Mouse (Mus musculus): ENCODE measurements at regions not wholly inside any gene's neighbourhood (a gene's known extent, or its start where the extent isn't known, plus 50 kb on each side); places are given as distances from the start of the nearest gene placed in this dataset.

- DNase-seq (ENCODE audit: low spot score in 2 of 2) = no peak
- intact Hi-C loops (cut with DNase I) = loop anchor here (10.0 kb wide), 1 partner anchor 520 kb away; no protein-coding TSS in a partner anchor
Measured at GRCm38 (mm10) chr7:68974761-68975579, 225.9 kb upstream of the Arrdc4 start.

- no peak for DNase-seq (ENCODE audit: low spot score in 2 of 2)
- intact Hi-C loops (cut with DNase I) = no loop called here
Measured at GRCm38 (mm10) chr7:68945886-68946863, 197.1 kb upstream of the Arrdc4 start.

- intact Hi-C loops (cut with DNase I) = no loop called here
- no peak for DNase-seq (ENCODE audit: low spot score in 2 of 2)
Measured at GRCm38 (mm10) chr7:68930627-68931334, 181.7 kb upstream of the Arrdc4 start.

GRCm38 (mm10) chr7:68929669-68930068 is 180.6 kb upstream of the Arrdc4 start:
- DNase-seq (ENCODE audit: low spot score in 2 of 2) = no peak
- intact Hi-C loops (cut with DNase I) = no loop called here

GRCm38 (mm10) chr7:68925640-68926039 is 176.6 kb upstream of the Arrdc4 start:
- DNase-seq (ENCODE audit: low spot score in 2 of 2) = no peak
- intact Hi-C loops (cut with DNase I) = no loop called here

- intact Hi-C loops (cut with DNase I) = no loop called here
- no peak for DNase-seq (ENCODE audit: low spot score in 2 of 2)
Measured at GRCm38 (mm10) chr7:68918632-68919435, 169.8 kb upstream of the Arrdc4 start.

GRCm38 (mm10) chr7:68917876-68918200 is 168.8 kb upstream of the Arrdc4 start:
- DNase-seq (ENCODE audit: low spot score in 2 of 2) = no peak
- intact Hi-C loops (cut with DNase I) = no loop called here

GRCm38 (mm10) chr7:68917137-68917875 is 168.3 kb upstream of the Arrdc4 start:
- DNase-seq (ENCODE audit: low spot score in 2 of 2) = no peak
- intact Hi-C loops (cut with DNase I) = no loop called here

- intact Hi-C loops (cut with DNase I) = no loop called here
- no peak for DNase-seq (ENCODE audit: low spot score in 2 of 2)
Measured at GRCm38 (mm10) chr7:68915976-68916375, 166.9 kb upstream of the Arrdc4 start.

- intact Hi-C loops (cut with DNase I) = loop anchor here (5.0 kb wide), 1 partner anchor 82 kb away; no protein-coding TSS in a partner anchor
- DNase-seq (ENCODE audit: low spot score in 2 of 2) = peak in 1 of 2 experiments; percentile 29
Measured at GRCm38 (mm10) chr7:68914344-68914743, 165.3 kb upstream of the Arrdc4 start.

- intact Hi-C loops (cut with DNase I) = loop anchor here (5.0 kb wide), 1 partner anchor 80 kb away; no protein-coding TSS in a partner anchor
- DNase-seq (ENCODE audit: low spot score in 2 of 2) = no peak
Measured at GRCm38 (mm10) chr7:68911989-68912655, 163.1 kb upstream of the Arrdc4 start.

GRCm38 (mm10) chr7:68911562-68911961 is 162.5 kb upstream of the Arrdc4 start:
- intact Hi-C loops (cut with DNase I) = loop anchor here (5.0 kb wide), 1 partner anchor 79 kb away; no protein-coding TSS in a partner anchor
- DNase-seq (ENCODE audit: low spot score in 2 of 2) = no peak

GRCm38 (mm10) chr7:68909694-68910093 is 160.7 kb upstream of the Arrdc4 start:
- intact Hi-C loops (cut with DNase I) = loop anchor here (5.0 kb wide), 1 partner anchor 77 kb away; no protein-coding TSS in a partner anchor
- DNase-seq (ENCODE audit: low spot score in 2 of 2) = no peak

- intact Hi-C loops (cut with DNase I) = no loop called here
Measured at GRCm38 (mm10) chr7:68908401-68908834, 159.4 kb upstream of the Arrdc4 start.

GRCm38 (mm10) chr7:68907867-68908266 is 158.8 kb upstream of the Arrdc4 start:
- no peak for DNase-seq (ENCODE audit: low spot score in 2 of 2)
- intact Hi-C loops (cut with DNase I) = no loop called here

More at GRCm38 (mm10) chr7:68908401-68908834, 159.4 kb upstream of the Arrdc4 start:
- DNase-seq (ENCODE audit: low spot score in 2 of 2) = peak; percentile 13 to 43

- intact Hi-C loops (cut with DNase I) = no loop called here
- DNase-seq (ENCODE audit: low spot score in 2 of 2) = no peak
Measured at GRCm38 (mm10) chr7:68906771-68907395, 157.8 kb upstream of the Arrdc4 start.

- DNase-seq (ENCODE audit: low spot score in 2 of 2) = peak in 1 of 2 experiments; percentile 8
Measured at GRCm38 (mm10) chr7:68905793-68906192, 156.8 kb upstream of the Arrdc4 start.

More at GRCm38 (mm10) chr7:68905793-68906192, 156.8 kb upstream of the Arrdc4 start:
- intact Hi-C loops (cut with DNase I) = no loop called here
